Mouse (Mus musculus): ENCODE measurements around the gene Fbxo9. TPM values are rescaled to one million over a fixed set of nuclear protein-coding genes. Genes with fewer than 3 reads are reported as not detected.

Fbxo9 gene
- polyA plus RNA-seq, 1 experiment from 2014 or later: 72.5 TPM

DNA sequence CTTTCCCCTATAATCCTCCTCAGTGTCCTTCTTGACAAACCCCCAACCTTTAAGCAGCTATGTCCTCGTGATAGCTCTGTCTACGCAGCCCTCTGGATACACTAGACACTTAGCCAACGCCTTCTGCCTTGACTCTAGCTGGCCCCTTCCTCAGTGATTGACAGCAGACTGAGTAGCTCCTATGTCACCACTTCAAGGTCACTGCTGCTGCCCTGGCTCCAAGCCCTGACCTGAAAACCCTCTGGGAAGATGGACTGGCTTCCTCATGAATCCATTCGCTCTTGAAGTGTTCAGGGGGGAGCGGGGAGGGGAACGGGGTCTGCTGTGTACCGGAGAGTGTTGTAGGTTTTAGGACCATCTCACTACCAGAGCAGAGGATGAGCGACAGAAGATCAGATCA, 73.0 kb downstream of the Fbxo9 start:
- 73% methylated on average over 8 of the region's 8 CpGs for WGBS (ENCODE audit: insufficient replicate concordance)
- ATAC-seq (ENCODE audit: low read depth): no peak
- no peak overlapping the region for H3K4me2 ChIP-seq

DNA sequence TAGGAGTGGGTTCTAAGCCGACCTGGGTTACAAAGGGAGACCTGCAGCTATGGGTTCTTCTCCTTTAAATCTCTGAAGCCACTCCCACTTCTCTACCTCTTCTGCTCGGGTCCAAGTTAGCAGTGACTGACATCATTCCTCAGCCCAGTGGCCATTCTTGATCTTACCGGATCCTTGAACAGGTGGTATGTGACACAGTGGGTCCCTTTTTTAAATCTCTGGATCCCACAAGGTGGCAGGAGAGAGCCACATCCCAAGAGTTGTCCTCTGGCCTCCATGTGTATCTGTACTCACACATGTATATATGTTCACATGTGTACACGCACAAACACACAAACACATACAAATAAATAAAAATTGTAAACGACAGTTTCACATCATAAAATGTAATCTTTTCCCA, 73.6 kb downstream of the Fbxo9 start:
- no peaks in the 10 kb centered on the region for H3K9me3 ChIP-seq (replicated peaks)
- H3K4me3 ChIP-seq (replicated peaks): no peak overlapping the region
- H3K4me2 ChIP-seq: no peak overlapping the region
- H3K27ac ChIP-seq: no peak overlapping the region
- WGBS (ENCODE audit: insufficient replicate concordance): 62% methylated on average over 5 of the region's 5 CpGs
- H3K9ac ChIP-seq: no peak overlapping the region
- DNase-seq: no peak
- H3K4me1 ChIP-seq (replicated peaks): no peaks in the 10 kb centered on the region
- H3K36me3 ChIP-seq: no peaks in the 10 kb centered on the region
- H3K27me3 ChIP-seq: 0 out of 2 replicates have a peak, but pooled peaks cover 3% of the 10 kb centered on the region
- ATAC-seq (ENCODE audit: low read depth): no peak

More for the DNA sequence above, 73.0 kb downstream of the Fbxo9 start:
- Histone ChIP-seq H3K27ac (no peak overlapping the region), H3K9me3 (replicated peaks) (no peaks in the 10 kb centered on the region), H3K4me1 (replicated peaks) (no peaks in the 10 kb centered on the region), H3K9ac (no peak overlapping the region), H3K4me3 (replicated peaks) (no peak overlapping the region), H3K36me3 (no peaks in the 10 kb centered on the region), H3K27me3 (peaks cover 3% of the 10 kb centered on the region; the same call in 1 of the 2 replicates)
- no peak for DNase-seq

DNA sequence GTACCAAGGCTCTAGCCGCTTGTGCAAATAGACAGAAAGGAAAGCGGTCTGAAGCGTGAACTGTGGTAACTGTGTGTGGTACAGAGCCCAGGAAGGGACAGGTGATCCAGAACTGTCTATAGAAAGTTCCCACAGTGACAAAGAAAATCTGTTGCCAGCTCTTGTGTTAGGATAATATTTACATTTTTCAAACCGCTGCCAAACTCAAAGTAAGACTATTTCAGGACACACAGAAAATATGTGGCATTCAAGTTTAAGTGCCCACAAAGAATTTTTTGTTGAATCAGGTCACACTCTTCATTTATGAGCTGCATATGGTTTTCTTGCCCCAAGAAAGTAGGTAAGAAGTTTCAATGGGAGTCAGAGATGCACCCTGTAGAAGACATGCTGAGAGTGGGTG, 75.9 kb downstream of the Fbxo9 start:
- Histone ChIP-seq H3K9me3 (replicated peaks) (no peaks in the 10 kb centered on the region), H3K4me1 (replicated peaks) (no peaks in the 10 kb centered on the region), H3K27ac (no peak overlapping the region), H3K4me3 (replicated peaks) (no peak overlapping the region), H3K27me3 (0 out of 2 replicates have a peak, but pooled peaks cover 3% of the 10 kb centered on the region), H3K9ac (no peak overlapping the region), H3K36me3 (no peaks in the 10 kb centered on the region), H3K4me2 (no peak overlapping the region)
- WGBS (ENCODE audit: insufficient replicate concordance): 77% methylated on average over 4 of the region's 4 CpGs
- DNase-seq: no peak
- ATAC-seq (ENCODE audit: low read depth): no peak

Other genes starting within 250 kb of the Fbxo9 start
- 21.2 and 25.7 TPM in 2 replicates for gene Elovl5, start 191.7 kb downstream of the Fbxo9 start, polyA plus RNA-seq (2015; fragmentation: Nextera tagmentation; extraction: Ambion mirVana)
- not detected in 2 replicates for gene Gcm1, start 57.1 kb downstream of the Fbxo9 start, polyA plus RNA-seq (2015; fragmentation: Nextera tagmentation; extraction: Ambion mirVana)
- gene Ick, start 127 bp upstream of the Fbxo9 start, polyA plus RNA-seq (2015; fragmentation: Nextera tagmentation; extraction: Ambion mirVana): 4.7 and 6.7 TPM in 2 replicates
- 23.3 and 27.8 TPM in 2 replicates for gene Gsta4, start 73.7 kb upstream of the Fbxo9 start, polyA plus RNA-seq (2015; fragmentation: Nextera tagmentation; extraction: Ambion mirVana)
- gene Gsta1, start 121.6 kb upstream of the Fbxo9 start, polyA plus RNA-seq (2015; fragmentation: Nextera tagmentation; extraction: Ambion mirVana): 0.17 TPM in 1 of 2 replicates, not detected in the other
- gene Gm3776, start 148.1 kb upstream of the Fbxo9 start, polyA plus RNA-seq (2015; fragmentation: Nextera tagmentation; extraction: Ambion mirVana): not detected in 2 replicates
- not detected in 2 replicates for gene Gm10639, start 180.9 kb upstream of the Fbxo9 start, polyA plus RNA-seq (2015; fragmentation: Nextera tagmentation; extraction: Ambion mirVana)
- not detected in 2 replicates for gene Omt2a, start 205.7 kb upstream of the Fbxo9 start, polyA plus RNA-seq (2015; fragmentation: Nextera tagmentation; extraction: Ambion mirVana)
- not detected in 2 replicates for gene Omt2b, start 218.5 kb upstream of the Fbxo9 start, polyA plus RNA-seq (2015; fragmentation: Nextera tagmentation; extraction: Ambion mirVana)
- gene Gsta2, start 246.7 kb upstream of the Fbxo9 start, polyA plus RNA-seq (2015; fragmentation: Nextera tagmentation; extraction: Ambion mirVana): 0.23 TPM in 1 of 2 replicates, not detected in the other